Mouse (Mus musculus) CD4-positive, CD25-positive, alpha-beta regulatory T cell, adult 4 months (primary cell): ENCODE results near the gene Garnl3. TPM values are rescaled to one million over a fixed set of nuclear protein-coding genes. Genes with fewer than 3 reads are reported as not detected.
"Not testable (repeated sequence)": the region's sequence is repeated elsewhere in the genome, so short reads cannot be mapped to it uniquely, and the experiment has no call there.

ENCODE experiments used
- ATAC-seq: one replicate; pipeline ENCODE4 v1.8.0; 2017
- polyA plus RNA-seq, 2 experiments: library from polyadenylated mRNA; unstranded; fragments of 100-300 nt; shearing (Covaris generic); gene quantifications; one replicate each; pipeline ENCODE4 v1.2.1; 2017

Garnl3 gene
- polyA plus RNA-seq, 2 experiments from 2014 or later, result 0.30 TPM; not detected in 1

DNA sequence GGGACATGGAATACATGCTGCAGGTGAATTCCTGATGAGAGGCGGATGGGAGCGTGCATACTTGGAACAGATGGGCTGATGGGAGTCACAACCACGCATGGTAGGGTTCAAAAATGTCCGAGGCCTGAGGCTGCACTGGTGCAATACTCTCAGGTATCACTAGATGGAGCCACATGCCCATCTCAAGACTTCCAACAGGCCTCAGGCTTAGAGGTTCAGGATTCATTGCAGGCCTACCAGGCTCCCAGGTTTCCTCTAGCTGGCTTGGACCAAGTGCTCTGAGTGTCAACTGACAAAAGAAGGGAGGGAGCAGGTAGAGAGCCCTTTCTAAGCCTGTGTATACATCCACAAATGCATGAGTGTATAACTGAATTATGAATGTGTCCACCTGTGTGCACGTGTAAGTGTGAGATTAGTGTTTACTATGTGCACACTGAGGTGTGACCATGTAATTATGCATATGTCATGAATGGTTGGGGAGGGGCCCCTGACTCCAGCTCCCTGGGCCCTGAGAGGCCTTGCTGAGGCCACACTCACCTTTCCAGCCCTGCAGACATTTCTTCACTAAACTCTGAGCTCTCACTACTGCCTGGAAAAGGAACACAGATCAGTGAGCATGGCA lies 23.4 kb upstream of the Garnl3 start:
- ATAC-seq, result peak; percentile 47

DNA sequence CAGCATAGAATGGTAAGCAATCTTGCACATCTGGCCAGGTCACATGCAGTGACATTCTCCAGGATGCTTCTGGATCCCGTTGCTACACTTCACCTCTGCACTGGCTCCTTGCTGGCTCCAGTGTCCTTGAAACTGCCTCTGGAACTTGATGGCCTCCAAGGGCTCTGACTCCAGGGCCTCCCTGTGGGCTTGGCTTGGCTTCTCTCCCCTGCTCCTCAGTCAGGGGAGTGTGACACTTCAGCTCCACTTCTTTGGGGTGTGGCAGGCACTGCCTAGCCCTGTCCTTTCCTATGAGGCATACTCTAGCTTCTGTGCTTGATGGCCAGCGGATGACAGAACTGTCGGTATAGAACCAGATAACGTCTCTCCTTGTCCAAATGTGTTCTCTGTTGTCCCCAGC lies 15.5 kb upstream of the Garnl3 start:
- ATAC-seq, result no peak

DNA sequence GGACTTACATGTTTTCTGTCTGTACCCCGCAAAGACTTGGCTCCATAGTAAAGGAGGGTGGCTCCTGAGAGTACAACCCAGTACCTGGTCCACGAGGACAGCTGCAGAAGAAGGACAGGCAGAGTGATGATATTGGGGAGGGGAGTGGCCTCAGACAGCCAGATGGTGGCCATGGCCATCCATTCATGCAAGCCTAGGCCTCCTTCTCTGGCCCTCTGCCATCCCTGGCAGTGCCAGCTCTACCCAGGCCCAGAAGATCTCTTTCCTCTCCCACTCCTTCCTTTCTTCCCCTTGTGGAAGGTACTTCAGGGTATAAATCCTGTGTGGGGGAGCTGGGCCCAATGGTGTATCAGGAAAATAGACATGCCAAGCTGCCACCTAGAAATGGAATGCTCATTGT lies 11.8 kb upstream of the Garnl3 start:
- no peak for ATAC-seq

DNA sequence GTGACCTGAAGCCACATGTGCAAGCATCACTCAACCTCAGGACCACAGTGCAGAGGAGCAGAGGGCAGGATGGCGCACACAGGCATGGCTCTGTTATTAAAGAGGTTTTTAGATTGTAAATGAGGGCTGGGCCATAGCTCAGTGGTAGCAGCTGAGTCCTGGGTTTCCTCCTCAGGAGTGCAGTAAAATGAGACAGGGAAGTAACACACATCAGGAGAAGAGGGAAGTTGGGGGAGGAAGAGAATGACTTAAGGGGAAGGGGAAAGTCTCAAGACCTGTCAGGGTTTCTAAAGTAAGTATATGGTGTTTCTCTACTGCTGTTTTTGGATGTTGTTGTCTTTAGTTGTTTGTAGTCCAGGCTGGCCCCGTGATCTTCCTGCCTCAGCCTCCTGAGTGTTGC lies 7.0 kb upstream of the Garnl3 start:
- ATAC-seq, result no peak

DNA sequence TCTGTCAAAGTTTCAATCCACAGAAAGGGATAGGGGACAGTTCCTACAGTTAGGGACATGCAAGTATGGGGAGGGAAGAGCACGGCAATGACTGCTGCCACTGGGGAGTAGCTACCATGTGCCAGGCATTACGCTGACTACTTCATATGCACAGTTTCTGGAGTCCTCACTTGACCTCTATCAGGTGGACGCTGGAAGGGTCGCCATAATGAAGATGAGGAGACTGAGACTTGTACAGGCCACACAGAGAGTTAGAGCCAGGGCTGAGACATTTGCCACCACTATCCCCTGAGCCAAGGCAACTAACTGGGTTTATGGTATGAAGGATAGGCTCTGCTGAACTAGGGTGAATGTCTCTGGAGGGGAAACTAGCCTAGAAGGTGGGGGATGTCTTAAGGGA lies 6.3 kb upstream of the Garnl3 start:
- ATAC-seq, result no peak

DNA sequence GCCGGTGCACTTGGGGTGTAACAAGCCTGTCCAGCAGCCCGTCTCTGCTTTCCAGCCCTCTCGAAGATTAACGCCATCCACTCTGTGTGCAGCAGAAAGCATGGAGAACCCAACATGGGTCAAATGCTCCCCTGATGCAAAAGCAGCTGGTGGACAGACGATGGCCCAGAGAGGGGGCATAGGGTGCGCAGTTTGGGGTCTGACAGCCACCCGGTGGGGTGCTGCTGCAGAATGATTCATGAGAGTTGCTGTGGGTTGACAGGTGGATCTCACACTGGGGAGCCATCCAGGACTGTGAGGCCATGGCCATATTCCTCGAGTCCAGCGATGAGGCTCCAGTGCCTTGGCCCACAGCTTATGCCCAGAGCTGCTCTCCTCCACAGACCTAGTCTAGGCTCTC lies 5.8 kb upstream of the Garnl3 start:
- ATAC-seq, result no peak

DNA sequence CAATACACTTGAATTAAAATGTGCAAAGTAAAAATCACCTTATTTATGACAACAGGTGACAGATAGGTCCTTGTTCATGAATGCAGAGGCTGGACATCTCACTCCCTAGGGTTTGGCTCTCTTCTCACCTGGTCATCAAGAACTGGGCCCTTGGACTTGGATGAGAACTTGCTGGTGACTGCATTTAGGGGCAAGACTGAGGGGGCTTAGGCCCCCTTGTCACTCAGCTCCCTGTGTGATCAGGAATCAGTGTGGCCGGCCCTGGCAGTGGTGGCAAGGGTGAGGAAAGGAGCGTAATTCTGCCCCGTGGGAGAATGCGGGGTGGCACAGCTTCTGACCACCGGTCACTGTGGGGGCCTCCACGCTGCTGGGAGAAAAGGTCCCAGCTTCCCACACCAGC lies 4.9 kb upstream of the Garnl3 start:
- no peak for ATAC-seq

DNA sequence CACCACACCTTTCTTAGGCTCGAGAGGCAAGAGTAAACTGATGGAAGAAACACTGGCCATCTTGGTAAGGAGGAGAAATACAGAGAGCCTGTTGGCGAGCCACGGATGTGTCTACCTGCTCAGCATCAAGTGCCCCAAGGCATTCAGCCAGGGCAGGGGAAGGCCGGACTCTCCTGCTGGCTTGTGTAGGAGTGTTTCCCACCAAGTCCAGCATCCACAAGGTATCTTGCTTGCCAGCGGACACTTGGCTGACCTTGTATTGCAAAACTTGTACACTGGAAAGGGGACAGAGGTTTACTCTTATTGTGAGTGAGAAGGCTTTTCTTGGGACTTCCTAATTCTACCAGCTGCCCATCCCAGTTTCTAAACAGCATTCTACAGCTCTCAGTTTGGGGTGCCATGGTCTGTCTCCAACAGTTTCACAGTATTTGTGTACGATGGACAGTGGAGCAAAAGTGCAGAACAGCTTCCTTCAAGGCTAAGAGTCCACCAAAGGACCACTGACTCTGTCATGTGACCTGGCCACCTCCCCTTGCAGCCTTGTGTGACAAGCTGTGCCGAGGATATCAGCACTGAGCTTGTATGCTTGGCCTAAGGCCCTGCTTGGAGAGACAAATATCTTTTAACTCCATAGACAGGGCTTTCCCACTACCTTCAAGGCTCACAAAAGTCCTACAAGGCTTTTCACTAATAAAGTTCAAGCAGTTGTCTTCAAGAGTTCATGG lies 3.5 kb upstream of the Garnl3 start:
- ATAC-seq, result no peak

DNA sequence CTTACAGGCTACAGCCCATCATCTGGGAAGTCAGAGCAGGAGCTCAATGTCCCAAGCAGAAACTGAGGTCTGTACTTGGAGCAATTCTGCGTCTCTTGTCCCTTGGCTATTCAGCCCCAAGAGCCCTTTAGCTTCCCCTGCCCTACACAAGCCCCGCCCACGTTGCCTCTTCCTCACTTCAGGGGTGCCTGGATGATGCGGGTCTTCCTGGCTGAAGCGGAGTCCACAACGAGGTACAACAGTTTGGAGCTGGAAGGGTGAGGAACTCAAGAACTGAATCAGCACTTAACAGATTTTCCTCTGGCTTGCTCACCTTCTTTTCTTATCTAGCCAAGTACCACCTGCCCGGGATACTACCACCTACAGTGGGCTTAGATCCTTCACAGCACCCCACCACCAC lies 852 bp upstream of the Garnl3 start:
- no peak for ATAC-seq

DNA sequence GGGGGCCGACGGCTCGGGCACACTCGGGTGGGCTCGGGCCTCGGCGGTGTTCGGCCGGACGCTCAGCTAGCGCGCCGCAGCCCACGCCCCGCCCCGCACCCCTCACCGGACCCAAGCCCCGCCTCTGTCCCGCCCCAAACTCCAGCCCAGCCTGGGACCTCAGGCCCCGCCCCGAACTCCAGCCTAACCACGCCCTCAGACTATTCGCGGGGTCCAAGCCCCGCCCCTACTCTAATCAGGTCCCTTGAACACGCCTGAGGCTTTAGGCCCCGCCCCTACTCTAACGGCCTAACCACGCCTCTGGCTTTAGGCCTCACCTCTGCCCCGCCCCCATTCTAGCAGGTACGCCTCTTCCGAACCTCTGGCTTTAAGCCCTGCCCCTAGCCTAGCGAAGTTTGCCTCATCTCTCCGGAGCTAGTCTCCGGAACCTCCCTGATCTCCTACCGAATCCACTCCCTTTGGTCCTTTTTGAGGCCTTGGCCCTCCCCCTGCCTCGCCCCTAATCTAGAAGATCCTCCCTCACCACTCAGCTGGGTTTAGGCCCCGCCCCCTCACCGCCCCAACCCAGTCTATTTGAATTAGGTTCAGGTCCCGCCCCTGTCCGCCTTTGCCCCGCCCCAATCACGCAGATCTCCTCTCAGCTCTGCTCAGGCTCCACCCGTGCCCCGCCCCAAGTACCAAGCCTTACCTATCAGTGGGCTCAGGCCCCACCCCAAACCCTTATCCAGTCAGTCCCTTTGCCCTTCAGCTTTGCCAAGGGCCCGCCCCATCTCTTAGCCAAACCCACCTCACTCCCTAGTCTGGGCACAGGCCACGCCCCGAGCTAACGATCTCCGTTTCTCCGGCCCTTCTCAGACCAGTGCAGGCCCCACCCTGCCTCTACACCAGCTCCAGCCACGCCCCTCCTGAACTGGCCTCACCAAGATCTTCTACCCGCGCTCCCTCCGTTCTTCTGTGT lies 649 bp downstream of the Garnl3 start:
- peak; percentile 70 for ATAC-seq

DNA sequence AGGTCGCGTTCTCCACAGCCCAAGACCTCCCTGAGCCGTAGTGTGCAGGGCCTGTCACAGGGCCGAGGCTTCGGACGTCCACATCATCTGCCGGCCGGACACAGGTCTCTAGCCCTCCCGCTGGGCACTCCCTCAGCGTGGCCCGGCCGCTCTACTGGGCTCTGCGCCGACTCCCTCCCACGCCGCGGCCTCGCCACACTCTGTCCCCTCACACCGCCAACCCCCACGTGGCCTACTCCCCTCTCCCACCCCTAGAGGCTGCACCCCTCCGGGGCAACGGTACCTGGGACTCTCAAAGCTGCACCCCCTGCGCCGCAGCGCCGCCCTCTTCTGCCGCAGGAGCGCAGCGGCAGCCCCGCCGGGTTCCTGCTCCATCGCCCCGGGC lies 1.3 kb downstream of the Garnl3 start:
- ATAC-seq, result no peak

DNA sequence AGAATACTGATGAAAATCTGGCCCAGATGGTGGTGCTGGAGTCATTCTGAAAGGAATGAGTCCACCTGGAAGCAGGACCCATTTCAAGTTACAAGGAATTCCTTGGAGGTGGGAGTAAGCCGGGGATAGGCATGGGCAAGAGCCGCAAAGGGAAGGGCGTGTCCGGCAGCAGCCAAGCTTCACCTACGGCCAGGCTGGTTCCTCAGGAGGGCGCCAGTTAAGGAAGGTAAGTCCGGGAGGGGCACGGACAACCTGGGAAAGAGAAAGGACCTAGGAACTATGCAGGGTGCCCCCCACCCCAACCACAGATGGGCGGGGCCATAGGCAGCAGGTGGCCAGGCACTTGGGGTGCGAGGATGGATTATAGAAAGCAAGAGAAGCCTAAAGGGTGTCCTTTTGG lies 1.8 kb downstream of the Garnl3 start:
- ATAC-seq, result no peak

DNA sequence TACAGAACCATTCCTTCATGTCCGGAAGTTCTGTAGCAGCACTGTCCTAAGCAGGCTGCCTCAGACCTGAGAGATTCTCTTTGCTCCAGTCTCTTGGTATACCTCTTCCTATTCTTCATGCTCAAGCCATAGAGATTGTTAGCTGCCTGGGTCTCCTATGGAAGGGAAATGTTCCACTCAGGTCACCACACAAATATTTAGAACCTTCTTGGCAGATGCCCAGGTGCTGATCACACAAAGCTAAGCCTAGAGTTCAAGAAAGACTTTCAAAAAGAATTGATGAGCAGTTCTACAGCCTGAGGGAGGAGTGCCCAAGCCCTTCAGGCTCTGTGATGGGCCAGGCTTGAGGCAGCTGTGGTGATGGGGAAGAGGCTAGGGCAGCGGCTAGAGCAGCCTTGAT lies 2.4 kb downstream of the Garnl3 start:
- ATAC-seq, result no peak

DNA sequence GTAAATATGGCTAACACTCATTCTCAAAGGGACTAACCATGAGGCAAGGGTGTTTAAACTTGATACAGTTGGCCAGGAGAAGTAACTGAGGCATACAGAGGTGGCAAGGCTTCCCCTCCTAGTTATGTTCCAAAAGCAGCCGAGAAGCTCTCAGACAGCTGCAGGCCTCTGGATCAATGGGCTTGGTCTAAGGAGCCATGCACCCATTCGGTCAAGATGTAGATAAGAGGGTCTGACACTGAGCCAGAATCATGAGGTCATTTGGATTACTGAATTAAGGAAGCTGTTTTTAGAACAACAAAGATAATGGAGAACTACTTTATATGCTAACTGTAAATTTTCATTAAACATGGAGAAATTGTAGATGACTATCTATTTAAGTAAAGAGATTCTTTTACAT lies 4.2 kb downstream of the Garnl3 start:
- ATAC-seq, result no peak

DNA sequence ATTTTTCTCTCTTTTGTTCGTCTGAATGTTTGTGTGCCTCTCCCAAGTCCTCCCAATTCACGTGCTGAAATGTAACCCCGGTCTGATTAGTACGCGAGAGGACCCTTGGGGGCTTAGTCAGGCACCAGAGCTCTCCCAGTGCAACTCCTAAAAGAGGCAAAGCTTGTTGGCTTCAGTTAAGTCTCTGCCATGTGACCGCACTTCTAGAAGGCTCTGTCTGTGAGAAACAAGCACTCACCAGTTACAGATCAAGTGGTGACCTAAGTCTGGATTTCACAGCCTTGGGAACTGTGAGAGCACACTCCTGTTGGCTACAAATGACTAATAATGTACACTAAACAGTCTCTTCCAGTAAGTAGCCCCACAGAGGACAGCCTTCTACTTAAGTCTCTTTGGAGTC lies 8.6 kb downstream of the Garnl3 start:
- no peak for ATAC-seq

DNA sequence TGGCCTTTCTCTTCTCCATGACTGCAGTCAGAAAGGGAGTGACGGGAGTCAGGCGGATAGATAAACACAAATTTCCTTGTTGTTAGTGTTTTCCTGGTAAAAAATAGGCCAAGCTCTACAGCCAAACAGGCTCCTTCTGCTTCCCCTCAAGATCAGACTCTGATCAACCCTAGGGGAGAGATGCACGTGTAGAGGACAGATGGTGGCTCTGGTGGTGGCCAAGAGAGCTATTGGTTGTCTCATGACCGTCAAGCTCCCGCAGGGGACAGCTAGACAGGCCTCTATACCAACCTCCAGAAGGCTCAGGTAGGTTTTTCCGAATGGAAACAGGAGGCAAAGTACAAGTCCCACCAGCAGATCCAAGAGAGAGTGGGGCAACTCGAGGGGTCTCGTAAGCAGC lies 30.9 kb downstream of the Garnl3 start:
- no peak for ATAC-seq

DNA sequence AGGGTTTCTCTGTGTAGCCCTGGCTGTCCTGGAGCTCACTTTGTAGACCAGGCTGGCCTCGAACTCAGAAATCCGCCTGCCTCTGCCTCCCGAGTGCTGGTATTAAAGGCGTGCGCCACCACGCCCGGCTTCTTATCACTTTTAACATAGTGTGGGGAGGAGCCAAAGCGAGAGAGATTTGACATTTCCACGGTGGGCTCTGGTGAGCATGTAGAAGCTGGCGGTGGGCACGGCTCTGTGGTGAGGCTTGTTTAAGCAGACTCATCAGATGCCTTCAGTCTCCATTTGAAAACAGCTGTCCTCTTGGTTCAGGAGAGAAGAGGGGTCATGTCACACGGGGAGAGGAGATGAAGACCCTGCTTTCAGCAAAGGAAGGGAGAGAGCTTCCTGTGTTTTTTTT lies 34.1 kb downstream of the Garnl3 start:
- ATAC-seq, result not testable (repeated sequence)

DNA sequence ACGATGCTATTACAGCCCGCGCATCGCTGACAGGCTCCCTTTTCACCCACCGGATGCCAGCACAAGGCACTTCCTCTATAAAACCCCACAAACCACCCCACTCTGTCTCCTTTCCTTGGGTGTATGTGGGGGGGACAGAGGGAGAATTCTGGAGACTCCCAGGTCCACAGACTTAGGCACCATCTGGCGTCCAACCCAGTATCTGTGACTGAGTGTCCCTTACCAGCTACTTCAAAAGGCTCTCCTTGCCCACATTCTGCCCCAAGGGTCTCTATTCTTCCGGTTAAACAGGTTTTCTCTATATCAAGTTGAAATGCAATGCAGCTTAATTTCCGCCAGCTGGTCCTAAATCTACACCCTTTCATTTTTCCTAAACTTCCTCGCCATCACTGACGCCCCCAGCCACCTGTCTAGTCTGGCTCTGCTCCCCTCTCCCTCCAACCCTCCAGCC lies 36.2 kb downstream of the Garnl3 start:
- ATAC-seq, result no peak

DNA sequence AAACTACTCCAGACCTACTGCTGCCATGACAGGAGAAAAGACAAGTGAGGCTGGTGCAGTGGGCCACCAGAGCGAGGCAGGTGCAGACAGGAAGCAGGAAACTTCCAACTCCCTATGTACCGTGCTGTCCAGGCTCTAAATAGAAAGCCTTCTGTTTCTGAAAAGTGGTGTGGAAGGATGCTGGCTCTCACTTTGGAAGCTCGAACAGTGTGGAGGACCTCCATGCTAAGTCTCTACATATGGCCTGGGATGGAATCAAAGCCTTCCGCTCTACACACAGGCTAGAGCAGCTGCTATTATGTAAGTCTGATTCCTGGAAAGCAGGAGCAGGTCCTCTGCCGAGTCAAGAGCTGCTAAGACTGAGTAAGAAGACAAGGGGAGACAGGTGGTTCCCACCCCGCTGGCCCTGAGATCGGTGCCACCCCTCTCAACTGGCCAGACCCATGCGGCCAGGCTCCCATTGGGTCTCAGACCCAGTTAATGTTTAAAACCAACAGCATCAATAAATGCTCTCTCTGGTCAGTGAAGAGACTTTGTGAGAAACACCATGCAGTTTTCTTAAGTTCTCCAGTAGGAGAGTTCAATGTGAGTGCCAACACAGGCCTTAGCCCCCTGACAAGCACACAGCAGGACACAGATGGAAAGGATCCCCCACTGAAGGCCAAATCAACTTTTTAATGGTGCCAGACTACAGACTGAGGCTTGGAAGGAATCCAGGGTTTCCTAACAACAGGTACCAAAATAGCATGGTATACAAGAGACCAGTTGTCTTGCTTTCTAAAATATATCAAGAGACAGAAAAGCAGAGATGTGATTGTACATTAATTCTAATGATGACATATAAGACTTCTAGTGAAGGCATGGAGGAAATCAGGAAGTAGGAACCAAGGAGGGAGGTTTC lies 40.6 kb downstream of the Garnl3 start:
- ATAC-seq, result no peak

DNA sequence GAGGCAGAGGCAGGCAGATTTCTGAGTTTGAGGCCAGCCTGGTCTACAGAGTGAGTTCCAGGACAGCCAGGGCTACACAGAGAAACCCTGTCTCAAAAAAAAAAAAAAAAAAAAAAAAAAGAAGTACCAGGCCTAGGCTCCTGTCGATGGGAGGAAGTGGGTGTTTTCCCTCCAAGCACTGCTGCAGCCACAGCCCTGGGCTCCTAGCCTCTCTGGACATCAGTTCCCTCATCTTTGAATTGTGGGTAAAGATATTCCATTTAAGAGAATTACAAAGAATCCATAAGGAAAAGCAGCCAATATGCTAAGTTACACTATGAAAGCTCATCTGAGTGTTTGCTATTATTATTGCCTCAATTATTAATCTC lies 41.4 kb downstream of the Garnl3 start:
- not testable (repeated sequence) for ATAC-seq

DNA sequence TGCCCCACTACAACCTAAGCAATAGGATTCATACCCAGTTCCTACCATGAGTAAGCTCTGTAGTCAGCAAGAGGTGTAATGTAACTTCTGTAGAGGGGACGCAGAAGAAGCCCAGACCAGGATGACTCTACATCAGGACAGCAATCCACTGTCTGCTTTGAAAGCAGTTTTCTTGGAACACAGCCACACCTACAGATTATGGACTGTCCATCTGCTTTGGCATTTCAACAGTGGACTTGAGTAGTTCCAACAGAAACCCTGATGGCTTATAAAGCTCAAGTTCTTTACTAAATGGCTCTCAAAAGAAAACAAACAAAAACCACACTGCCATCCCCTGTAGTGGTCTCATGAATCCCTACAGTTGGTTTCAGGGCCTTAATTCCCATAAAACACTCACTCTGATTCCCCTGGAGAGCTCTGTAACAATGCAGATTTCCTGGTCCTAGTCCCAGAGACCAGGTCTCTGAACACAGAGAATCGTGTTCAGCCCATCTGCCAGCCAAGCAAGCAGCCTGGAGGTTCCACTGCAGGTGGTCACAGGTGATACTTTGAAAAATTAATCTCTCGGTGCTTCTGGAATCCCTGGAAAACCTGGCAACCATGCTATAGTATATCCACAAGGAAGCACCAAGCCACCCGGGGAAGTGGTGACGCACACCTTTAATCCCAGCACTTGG lies 42.0 kb downstream of the Garnl3 start:
- no peak for ATAC-seq
